Mouse (Mus musculus) hindbrain, embryonic 10.5 days (tissue): ENCODE data around the gene S100a2. TPM values are rescaled to one million over a fixed set of nuclear protein-coding genes. Genes with fewer than 3 reads are reported as not detected.
A peak's percentile ranks its signal among the peaks of the same experiment; 100 is the strongest.

ENCODE experiments used
- DNase-seq: peaks from one replicate; pipeline ENCODE4 v3.0.0-alpha.2; 2017; ENCODE audit warnings: low spot score
- H3K27ac ChIP-seq: fragments of 300-500 bp; sonication (generic); 2 replicates; pipeline ENCODE4 v1.5.1; 2016; ENCODE audit warnings: mild to moderate bottlenecking, moderate library complexity
- H3K27me3 ChIP-seq: fragments of 300-500 bp; sonication (generic); 2 replicates; pipeline ENCODE4 v1.6.1; 2016; ENCODE audit warnings: mild to moderate bottlenecking; ENCODE audit not compliant: poor library complexity, insufficient read depth, severe bottlenecking
- H3K36me3 ChIP-seq: fragments of 300-500 bp; sonication (generic); 2 replicates; pipeline ENCODE4 v1.6.1; 2016; ENCODE audit warnings: mild to moderate bottlenecking, moderate library complexity
- H3K4me1 ChIP-seq: fragments of 300-500 bp; sonication (generic); replicated peaks from 2 replicates; pipeline ENCODE4 v1.6.1; 2016; ENCODE audit warnings: mild to moderate bottlenecking
- H3K4me3 ChIP-seq: fragments of 300-500 bp; sonication (generic); 2 replicates; pipeline ENCODE4 v1.5.1; 2016; ENCODE audit warnings: mild to moderate bottlenecking, moderate library complexity
- H3K9me3 ChIP-seq: fragments of 300-500 bp; sonication (generic); 2 replicates; pipeline ENCODE4 v1.6.1; 2016; ENCODE audit warnings: mild to moderate bottlenecking, moderate library complexity
- WGBS: fragments of 180-500 bp; shearing (Covaris S2); methylation state at CpG from one replicate; pipeline ENCODE4 v1.1.7; 2016; 5-methylcytosine and 5-hydroxymethylcytosine counted together
- polyA plus RNA-seq: library from polyadenylated mRNA; unstranded; fragments of >200 nt; fragmentation: Nextera tagmentation; extraction: Ambion mirVana; gene quantifications from 2 replicates; pipeline ENCODE4 v1.2.1, GENCODE M21; 2016

Gene S100a2
- polyA plus RNA-seq = not detected in 2 replicates

- no peak for DNase-seq
- WGBS = 87% methylated on average over 8 of the region's 8 CpGs
Observed at GRCm38 (mm10) chr3:90589947-90590346, at the start of gene S100a2. Gene S100a2 (plus strand): TSS chr3:90590247.

GRCm38 (mm10) chr3:90540904-90541303 lies 49.1 kb upstream of the S100a2 start:
- Histone ChIP-seq H3K4me3 (peak overlapping the region; percentile 20), H3K27me3 (peaks cover 3% of the 10 kb centered on the region), H3K27ac (peak overlapping the region; percentile 76), H3K4me1 (peaks cover 32% of the 10 kb centered on the region), H3K36me3 (no peaks in the 10 kb centered on the region), H3K9me3 (no peaks in the 10 kb centered on the region)
- 39% methylated on average over 4 of the region's 4 CpGs for WGBS
- DNase-seq = peak; percentile 33

More at GRCm38 (mm10) chr3:90589947-90590346, at the start of gene S100a2:
- Histone ChIP-seq H3K27ac (no peak within 1 kb of the TSS), H3K4me1 (0 out of 2 replicates have a peak, but pooled peaks cover 5% of the 10 kb centered on the region), H3K9me3 (no peaks in the 10 kb centered on the region), H3K4me3 (no peak within 1 kb of the TSS), H3K27me3 (no peaks in the 10 kb centered on the region), H3K36me3 (no peaks in the 10 kb centered on the region)

GRCm38 (mm10) chr3:90549676-90550420 lies 40.2 kb upstream of the S100a2 start:
- 66% methylated on average over 5 of the region's 5 CpGs for WGBS
- no peaks in the 10 kb centered on the region for H3K36me3 ChIP-seq
- H3K9me3 ChIP-seq = no peaks in the 10 kb centered on the region
- H3K4me3 ChIP-seq = no peak overlapping the region
- no peak overlapping the region for H3K27ac ChIP-seq
- H3K27me3 ChIP-seq = no peaks in the 10 kb centered on the region
- no peaks in the 10 kb centered on the region for H3K4me1 ChIP-seq
- DNase-seq = no peak

DNA sequence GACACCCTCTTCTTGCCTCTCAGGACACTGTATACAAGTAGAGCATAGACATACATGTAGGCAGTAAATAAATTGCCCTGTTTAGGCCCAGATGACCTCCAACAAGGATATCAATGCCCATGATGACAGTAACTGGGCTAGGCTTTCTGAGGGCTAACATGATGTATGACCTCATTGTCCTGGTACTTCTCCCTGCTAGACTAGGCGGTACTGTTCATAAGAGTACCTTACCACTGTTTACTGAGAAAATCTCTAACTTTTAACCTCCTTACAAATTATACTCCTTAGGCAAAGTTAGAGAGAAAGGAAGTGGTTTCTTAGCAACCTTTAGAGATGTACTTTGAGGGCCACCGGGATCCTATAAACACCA lies 39.6 kb upstream of the S100a2 start:
- Histone ChIP-seq H3K27me3 (no peaks in the 10 kb centered on the region), H3K27ac (no peak overlapping the region), H3K4me3 (no peak overlapping the region), H3K4me1 (no peaks in the 10 kb centered on the region), H3K36me3 (no peaks in the 10 kb centered on the region), H3K9me3 (no peaks in the 10 kb centered on the region)
- WGBS = 93% methylated on average over 2 of the region's 2 CpGs
- DNase-seq = no peak

DNA sequence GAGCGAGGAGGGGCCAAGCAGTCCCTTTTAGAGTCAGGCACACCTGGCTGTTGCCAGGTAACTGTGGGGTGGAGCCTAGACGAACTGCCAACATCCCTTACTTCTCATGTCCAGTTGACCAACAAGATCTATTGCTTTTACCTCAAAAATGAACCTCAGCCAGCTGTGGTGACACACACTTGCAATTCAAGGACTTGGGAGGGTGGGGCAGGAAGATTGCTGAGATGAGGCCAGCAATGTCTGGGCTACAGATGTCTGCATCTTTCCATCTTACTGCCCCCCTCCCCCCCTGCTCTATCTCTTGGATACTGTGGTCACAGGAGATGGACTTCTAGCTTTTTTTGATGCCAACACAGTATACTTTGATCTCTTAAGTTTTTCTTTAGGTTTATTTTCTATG lies 37.8 kb upstream of the S100a2 start:
- H3K27me3 ChIP-seq = no peaks in the 10 kb centered on the region
- no peak for DNase-seq
- no peaks in the 10 kb centered on the region for H3K9me3 ChIP-seq
- 80% methylated on average over 2 of the region's 2 CpGs for WGBS
- H3K4me3 ChIP-seq = no peak overlapping the region
- no peaks in the 10 kb centered on the region for H3K36me3 ChIP-seq
- H3K4me1 ChIP-seq = 0 out of 2 replicates have a peak, but pooled peaks cover 4% of the 10 kb centered on the region
- H3K27ac ChIP-seq = no peak overlapping the region

GRCm38 (mm10) chr3:90555954-90556353 lies 34.1 kb upstream of the S100a2 start:
- no peak overlapping the region for H3K4me3 ChIP-seq
- DNase-seq = no peak
- H3K27ac ChIP-seq = no peak overlapping the region
- H3K9me3 ChIP-seq = no peaks in the 10 kb centered on the region
- WGBS = 64% methylated on average over 5 of the region's 5 CpGs
- H3K36me3 ChIP-seq = no peaks in the 10 kb centered on the region
- H3K4me1 ChIP-seq = 0 out of 2 replicates have a peak, but pooled peaks cover 4% of the 10 kb centered on the region
- H3K27me3 ChIP-seq = no peaks in the 10 kb centered on the region

DNA sequence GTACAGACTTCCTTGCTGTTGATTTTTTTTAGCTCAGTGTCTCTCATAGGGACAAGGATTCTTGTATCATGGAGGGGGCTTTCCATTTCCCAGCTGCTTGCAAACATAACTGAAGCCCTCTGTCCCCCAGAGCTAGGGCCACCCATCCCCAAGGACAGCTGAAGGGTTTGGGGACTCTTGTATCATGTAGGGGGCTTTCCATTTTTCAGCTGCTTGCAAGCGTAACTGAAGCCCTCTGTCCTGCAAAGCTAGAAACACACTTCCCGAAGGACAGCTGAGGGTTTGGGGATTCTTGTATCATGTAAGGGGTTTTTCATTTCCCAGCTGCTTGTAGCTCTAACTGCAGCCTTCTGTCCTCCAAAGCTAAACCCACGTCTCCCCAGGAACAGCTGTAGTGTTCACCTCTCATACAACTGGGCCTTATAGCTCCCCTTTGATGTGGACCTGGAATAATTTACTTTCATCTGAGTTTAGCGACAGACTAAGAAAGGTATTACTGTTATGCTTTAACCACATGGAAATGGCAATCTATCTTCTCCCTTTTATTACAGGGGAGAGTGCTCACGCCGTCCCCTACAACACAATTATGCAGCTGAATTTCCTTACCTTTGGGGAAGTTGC lies 29.9 kb upstream of the S100a2 start, which contains the start of gene S100a3:
Gene S100a3 (plus strand): TSS at position 571 of the 621 bp plus-strand sequence.
- no peaks in the 10 kb centered on the region for H3K27me3 ChIP-seq
- DNase-seq = no peak
- 86% methylated on average over 6 of the region's 6 CpGs for WGBS
- H3K9me3 ChIP-seq = no peaks in the 10 kb centered on the region
- 0 out of 2 replicates have a peak, but pooled peaks cover 4% of the 10 kb centered on the region for H3K4me1 ChIP-seq
- H3K36me3 ChIP-seq = no peaks in the 10 kb centered on the region
- no peak within 1 kb of the TSS for H3K27ac ChIP-seq
- no peak within 1 kb of the TSS for H3K4me3 ChIP-seq

DNA sequence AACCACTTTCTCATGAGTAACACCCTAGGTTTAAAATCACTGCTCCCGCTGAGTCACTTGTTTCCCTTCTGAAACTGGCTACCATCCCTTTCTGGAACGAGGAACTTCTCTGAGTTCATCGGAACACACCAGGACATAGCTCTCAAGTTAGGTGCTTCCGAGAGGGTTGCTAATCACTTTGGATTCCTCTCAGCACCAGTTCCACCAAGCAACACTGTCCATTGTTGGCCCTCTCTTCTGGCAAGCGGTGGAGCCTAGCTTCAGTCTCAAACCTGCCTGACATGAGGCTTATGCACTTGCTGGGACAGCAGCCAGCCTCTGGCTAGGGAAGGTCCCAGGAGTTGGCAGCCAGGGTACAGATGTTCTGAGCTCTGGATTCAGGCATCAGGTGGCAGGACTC lies 15.4 kb upstream of the S100a2 start:
- Histone ChIP-seq H3K27ac (no peak overlapping the region), H3K4me3 (no peak overlapping the region), H3K36me3 (no peaks in the 10 kb centered on the region), H3K27me3 (no peaks in the 10 kb centered on the region), H3K4me1 (no peaks in the 10 kb centered on the region), H3K9me3 (no peaks in the 10 kb centered on the region)
- no peak for DNase-seq
- WGBS = 85% methylated on average over 5 of the region's 5 CpGs

GRCm38 (mm10) chr3:90575320-90575719 lies 14.7 kb upstream of the S100a2 start:
- WGBS = 84% methylated on average over 3 of the region's 3 CpGs
- no peak overlapping the region for H3K27ac ChIP-seq
- no peak overlapping the region for H3K4me3 ChIP-seq
- no peak for DNase-seq
- no peaks in the 10 kb centered on the region for H3K36me3 ChIP-seq
- H3K27me3 ChIP-seq = no peaks in the 10 kb centered on the region
- no peaks in the 10 kb centered on the region for H3K9me3 ChIP-seq
- H3K4me1 ChIP-seq = no peaks in the 10 kb centered on the region

DNA sequence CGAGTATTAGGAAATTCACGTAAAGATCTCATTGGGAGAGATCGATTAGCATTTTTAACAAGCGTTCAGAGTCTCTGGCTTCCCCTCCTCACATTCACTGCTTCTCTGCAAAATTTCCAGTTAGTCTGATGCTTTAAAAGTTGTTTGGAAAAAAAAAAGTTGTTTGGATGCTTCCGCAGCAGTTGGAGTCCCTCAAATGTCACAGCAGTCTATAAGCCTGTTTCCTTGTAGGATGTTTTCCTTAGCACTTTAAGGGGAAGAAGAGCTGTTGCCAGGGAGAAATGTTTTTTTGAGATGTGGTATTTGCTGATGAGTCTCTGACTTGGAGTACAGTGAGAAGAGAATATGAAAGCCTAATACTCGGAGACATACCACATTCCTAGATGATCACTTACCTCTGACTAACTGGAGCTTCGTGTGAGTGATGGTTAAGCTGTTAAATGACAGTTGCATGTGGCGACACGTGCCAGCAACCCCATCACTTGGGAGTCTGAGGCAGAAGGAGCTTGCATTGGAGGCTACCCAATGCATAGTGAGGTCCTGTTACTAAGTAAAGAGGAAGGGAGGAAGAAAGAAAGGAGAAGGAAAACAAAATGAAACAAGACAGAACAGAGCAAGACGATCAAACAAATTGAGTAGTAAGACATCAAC lies 13.6 kb upstream of the S100a2 start:
- Histone ChIP-seq H3K4me3 (no peak overlapping the region), H3K27me3 (no peaks in the 10 kb centered on the region), H3K36me3 (no peaks in the 10 kb centered on the region), H3K4me1 (no peaks in the 10 kb centered on the region), H3K9me3 (no peaks in the 10 kb centered on the region), H3K27ac (no peak overlapping the region)
- DNase-seq = no peak
- WGBS = 76% methylated on average over 10 of the region's 10 CpGs

- no peak overlapping the region for H3K27ac ChIP-seq
- no peaks in the 10 kb centered on the region for H3K36me3 ChIP-seq
- no peak for DNase-seq
- H3K4me1 ChIP-seq = no peaks in the 10 kb centered on the region
- 82% methylated on average over 7 of the region's 7 CpGs for WGBS
- no peaks in the 10 kb centered on the region for H3K27me3 ChIP-seq
- no peaks in the 10 kb centered on the region for H3K9me3 ChIP-seq
- no peak overlapping the region for H3K4me3 ChIP-seq
Observed at GRCm38 (mm10) chr3:90579433-90579832, 10.6 kb upstream of the S100a2 start.

DNA sequence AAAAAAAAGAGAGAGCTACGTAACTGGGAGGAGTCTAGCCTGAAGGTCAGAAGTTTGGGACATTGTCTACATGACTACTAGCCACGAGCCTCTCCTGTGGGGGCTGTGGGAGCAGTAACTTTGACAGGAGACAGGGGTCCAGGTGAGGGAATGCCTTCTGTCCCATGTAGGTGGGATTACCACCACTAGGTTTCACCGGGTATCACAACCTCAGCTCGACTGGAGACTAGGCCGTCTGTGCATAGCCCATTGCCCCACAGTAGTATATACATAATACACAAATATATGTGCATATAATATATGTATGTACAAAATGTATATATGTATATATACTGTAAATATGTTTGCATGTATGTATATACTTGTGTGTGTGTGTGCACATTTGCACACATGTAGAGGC lies 8.9 kb upstream of the S100a2 start:
- Histone ChIP-seq H3K4me3 (no peak overlapping the region), H3K27ac (no peak overlapping the region), H3K4me1 (no peaks in the 10 kb centered on the region), H3K9me3 (no peaks in the 10 kb centered on the region), H3K27me3 (no peaks in the 10 kb centered on the region), H3K36me3 (no peaks in the 10 kb centered on the region)
- 94% methylated on average over 5 of the region's 5 CpGs for WGBS
- no peak for DNase-seq

DNA sequence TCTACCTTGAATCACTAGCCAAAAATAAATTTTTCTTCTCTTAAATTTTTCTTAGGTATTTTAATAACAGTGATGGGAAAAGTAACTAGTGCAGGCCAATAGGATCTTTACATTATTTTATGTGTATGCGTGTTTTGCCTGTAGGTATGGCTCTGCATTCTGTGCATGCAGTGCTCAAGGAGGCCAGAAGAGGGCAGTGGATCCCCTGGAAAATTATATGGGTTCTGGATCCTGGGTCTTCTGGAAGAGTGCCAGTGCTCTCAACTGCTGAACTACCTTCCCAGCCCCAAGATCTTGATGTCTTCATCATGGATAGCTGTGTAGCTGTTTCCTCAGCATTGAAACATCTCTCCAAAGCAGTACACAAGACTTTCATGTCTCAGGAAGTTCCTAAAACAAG lies 7.9 kb upstream of the S100a2 start:
- WGBS = 96% methylated on average over 1 of the region's 1 CpGs
- Histone ChIP-seq H3K27me3 (no peaks in the 10 kb centered on the region), H3K27ac (no peak overlapping the region), H3K4me1 (0 out of 2 replicates have a peak, but pooled peaks cover 5% of the 10 kb centered on the region), H3K36me3 (no peaks in the 10 kb centered on the region), H3K4me3 (no peak overlapping the region), H3K9me3 (no peaks in the 10 kb centered on the region)
- no peak for DNase-seq
